Mouse (Mus musculus): Measurements from ENCODE around the gene Fam102b.
A peak's percentile ranks its signal among the peaks of the same experiment; 100 is the strongest.

Gene Fam102b

DNA sequence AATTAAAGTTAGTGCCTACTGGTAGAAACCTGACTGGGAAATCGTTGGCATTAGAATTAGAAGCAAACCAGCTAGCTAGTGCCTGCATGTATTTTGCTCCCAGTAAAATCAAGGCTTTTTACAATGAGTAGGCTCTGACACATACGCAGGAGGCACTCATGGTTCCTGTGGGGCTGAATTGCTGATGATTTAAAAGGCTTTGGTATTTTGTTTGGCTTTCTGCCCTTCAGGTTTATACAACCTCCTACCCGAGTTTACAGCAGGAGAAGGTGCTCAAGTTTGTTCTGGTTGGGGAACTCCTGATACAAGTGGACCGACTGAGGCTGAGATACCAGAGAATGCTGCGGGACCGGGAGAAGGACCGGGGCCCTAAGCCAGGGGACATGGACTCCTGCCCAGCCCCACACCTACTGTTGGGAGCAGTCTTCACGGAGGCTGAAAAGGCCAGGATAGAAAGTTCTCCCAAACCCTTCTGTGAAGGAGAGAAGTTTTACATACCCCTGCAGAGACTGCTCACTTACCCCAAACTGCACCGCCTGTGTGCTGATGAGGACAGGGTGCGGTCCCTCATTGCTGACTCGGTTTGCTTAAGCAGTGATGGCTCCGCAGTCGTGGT lies 67.6 kb downstream of the Fam102b start:
- no peak for DNase-seq

DNA sequence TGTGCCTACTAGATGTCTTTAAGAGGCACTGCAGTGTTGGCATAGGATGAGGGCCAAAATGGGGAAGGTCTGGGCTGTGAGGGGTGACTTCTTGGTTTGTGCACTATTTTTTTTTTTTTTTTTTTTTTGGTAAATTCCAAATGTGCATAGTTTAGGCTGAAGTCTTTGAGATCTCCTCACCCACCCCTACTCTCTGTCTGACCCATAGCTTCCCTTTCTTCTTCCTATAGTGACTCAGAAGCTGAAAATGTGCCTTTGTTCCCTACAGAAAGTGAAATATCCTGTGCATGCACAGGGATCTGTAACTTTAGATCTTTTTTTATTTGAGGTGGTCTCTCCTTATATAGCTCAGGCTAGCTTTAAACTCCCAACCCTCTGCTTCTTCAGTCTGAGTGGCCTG lies 69.4 kb downstream of the Fam102b start:
- no peak for DNase-seq

DNA sequence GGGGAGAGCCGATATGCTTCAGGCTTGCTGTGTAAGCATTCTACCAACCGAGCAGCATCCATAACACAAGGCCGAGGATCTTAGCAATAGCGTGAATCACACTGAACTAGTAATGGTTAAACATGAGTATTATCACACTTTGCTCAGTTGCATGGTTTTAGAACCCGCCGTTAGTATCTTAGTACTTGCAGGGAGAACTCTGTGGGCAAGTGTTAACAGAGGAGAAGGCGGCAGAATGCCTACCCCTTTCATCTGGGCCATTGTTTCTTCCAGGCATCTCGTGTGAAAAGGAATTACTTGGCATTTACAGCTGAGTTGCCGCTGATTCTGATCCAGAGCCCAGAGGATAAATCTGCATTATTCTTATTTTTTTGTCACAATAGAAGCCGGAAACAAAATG lies 86.4 kb downstream of the Fam102b start:
- no peak for DNase-seq

DNA sequence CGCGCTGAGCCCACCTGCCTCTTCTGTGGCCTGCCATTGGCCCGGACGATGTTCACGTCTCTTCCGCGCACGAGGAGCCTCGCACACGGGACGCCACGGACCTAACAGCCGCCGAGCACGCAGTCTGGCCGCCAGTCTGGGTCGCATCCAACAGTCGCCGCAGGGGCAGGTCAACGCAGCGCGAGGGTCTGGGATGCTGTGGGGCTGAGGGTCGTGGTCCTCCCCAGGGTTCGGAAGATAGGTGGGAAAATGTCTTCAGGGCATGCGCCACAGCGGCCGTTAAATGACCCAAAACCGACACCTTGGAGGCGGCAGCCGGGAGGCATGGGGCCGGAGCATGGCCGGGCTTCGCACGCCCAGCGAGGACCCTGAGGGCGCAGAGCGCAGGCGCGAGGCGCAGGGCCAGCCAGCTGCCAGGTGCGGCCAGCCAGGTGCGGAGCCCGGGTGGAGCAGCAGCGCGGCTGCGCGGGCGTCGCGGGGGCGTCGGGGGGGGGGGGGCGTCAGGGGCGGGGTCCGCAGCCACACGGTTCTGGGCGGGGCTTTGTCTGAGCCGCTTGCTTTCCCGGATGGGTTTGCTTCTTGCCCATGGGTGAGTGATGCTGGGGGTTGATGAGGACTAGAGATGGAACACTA lies 87.3 kb downstream of the Fam102b start, which contains the start of gene Gm9857:
TSS of gene Gm9857 (minus strand) at position 445 of the 633 bp plus-strand sequence.
- peak; percentile 51 for DNase-seq

DNA sequence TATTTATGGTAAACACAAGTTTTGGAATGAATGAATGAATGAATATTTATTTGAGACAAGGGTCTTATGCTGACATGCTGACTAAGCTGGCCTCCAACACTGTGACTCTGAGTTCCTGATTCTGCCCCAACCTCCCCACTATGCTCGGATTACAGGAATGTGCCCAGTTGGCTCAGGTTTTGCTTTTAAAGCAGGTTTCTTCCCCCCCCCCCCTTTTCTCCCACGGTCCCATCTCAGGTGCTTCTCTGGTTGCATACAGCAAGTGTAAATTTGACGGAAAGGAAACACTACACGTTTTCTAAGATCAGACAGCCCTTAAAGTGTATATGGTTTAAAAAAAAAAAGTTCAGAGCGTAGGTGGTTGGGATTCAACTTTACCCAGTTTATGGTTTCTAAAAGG lies 87.8 kb downstream of the Fam102b start, which contains the start of gene Henmt1:
TSS of gene Henmt1 (plus strand) at position 301 of the 400 bp plus-strand sequence.
- no peak for DNase-seq

DNA sequence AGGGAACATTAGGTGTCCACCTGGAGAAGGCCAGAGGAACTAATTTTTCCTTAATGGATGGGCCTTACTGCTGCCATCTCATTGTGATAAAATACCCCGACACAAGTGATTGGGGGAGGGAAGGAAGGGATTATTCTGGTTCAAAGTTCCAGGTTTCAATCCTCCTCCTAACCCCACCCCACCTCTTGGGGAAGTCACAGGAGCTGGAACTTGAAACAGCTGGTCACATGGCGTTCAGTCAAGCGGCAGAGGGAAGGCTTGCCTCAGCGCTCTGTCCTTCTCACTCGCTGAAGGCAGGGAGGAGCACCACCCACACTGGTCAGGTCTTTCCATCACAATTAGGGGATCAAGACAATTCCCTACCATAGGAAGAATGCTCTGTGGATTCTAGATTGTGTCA lies 88.7 kb downstream of the Fam102b start:
- no peak for DNase-seq

DNA sequence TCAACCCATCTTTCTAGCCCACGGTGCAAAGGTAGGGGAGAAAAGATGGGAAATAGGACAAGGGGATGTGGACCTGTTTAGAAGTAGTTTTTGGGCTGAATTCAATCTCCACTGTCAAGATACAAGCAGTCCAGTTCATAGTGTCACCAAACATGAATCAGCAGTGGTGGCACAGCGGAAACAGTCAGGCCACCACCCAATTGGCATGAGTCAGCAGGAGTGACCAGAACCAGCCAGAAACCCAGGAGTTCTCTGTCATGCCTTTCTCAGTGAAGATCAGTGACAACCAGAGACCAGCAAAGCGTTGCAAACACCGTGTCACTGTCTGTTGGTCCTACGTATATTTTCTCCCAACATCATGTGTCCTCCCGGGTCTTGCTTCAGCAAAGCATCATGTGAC lies 93.8 kb downstream of the Fam102b start:
- DNase-seq = no peak

DNA sequence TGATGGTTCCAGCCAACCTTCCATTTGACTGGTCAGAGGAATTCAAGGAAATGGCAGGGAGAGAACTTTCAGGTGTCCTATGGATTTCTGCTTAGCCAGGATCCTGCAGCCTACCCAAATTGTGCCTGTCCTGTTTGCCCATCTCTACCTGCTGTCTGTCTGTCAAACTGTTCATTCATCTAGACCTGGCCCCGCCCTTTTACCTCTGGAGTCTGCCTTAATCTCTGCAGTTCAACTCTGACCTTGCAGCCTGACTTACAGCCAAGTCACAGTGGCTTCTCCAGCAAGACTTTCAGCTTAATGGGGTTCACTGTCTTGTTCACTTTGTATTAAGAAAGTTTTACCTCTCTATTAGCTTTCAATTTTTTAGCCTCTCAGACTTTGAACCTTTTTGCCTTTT lies 101.1 kb downstream of the Fam102b start:
- no peak for DNase-seq

DNA sequence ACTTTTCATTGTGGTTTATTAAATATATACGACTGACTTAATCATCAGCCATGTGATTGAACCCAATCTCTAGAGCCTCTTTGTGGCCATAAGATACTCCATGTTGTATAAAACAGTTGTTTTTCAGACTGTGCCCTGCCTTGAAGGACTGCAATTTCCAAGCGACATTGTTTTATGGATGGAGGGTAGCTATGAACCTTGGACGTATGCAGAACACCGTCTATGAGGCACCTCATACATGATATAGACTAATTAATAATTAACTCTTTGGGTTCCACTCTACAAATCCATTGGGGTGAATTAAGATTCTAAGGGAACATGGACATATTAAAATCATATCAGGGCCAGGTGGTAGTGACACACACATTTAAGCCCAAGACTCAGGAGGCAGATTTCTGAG lies 101.7 kb downstream of the Fam102b start:
- DNase-seq = no peak

DNA sequence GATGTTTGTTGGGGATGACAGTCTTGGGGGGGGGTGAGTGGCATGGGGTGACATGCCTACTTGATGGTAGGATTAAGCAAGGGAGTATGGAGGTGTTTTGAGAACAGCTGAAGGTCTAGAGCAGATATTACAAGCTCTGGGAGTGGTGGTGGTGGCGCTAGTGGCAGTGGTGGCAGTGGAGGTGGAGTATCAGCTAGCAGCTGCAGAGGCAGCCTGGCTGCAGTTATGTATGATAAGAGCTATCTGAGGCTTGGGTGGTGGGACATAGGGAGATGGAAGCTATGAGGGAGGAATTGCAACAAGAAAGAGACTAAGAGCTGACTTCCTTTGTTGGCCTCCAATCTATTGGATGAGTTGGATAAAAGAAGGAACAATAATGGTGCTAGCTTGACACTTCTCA lies 105.6 kb downstream of the Fam102b start:
- no peak for DNase-seq

Measured in thymus, postnatal 14 days (tissue).